Mouse (Mus musculus): ENCODE measurements around the gene Iars. TPM values are rescaled to one million over a fixed set of nuclear protein-coding genes. Genes with fewer than 3 reads are reported as not detected.
A peak's percentile ranks its signal among the peaks of the same experiment; 100 is the strongest.

Gene Iars
- 19.0 and 22.2 TPM in 2 replicates for polyA plus RNA-seq (2012; rRNA removed)

DNA sequence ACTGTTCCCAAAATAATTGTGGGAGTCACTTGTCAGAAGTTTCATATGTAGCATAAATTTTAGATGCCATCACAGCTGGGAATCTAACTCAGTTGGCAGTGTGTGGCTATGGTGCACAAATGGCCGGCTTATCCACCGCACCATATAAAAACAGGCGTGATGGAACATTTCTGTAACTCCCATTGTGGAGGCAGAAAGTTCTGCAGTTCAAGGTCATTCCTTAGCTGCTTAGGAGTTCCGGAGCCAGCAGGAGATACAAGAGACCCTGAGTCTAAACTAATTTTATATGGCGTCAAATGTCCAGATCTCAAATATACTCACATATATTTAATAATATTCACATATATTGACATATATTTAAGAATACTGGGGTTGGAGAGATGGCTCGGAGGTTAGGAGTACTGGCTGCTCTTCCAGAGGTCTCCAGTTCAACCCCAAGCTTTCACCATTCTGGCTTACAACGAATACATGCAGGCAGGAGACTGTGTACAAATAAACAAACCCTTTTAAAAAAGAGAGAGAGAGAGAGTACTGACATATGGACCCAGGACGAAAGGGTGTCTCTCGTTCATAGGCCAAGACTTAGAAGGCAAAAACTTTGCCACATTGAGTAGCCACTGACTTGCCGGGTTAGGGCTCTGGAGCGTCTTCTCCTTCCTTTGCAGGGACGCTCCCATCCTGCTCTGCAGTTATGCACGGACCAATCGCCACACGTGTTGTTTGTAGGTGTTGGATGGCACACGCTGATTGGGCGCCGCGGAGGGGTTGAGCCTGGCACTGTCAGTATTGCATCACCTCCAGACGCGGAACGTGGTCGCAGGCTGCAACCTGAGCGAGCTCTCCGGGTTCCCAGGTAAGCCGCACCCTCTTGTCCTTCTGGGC, at the start of gene Iars:
Gene Iars, plus strand, starts transcription at position 750 of the 882 bp plus-strand sequence.
- peak; percentile 79 for DNase-seq (ENCODE audit: low read depth)

DNA sequence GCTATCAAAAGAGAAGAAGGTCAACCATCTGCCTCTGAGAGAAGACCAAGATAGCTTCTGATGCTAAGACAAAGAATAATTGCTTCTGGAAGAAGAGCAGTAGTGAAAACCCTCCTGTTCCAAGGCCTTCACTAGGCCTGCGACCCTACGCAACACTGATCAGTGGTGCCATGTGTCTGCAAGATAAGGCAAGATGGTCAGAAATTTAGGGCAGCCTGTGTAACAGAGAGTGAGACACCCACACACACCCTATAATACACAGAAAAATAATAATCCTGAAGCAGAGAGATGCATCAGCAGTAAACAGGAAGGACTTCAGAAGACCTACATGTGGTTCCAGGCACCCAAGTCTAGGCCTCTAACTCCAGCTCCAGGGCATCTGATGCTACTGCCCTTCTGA, 41.9 kb upstream of the Iars start:
- no peak for DNase-seq (ENCODE audit: low read depth)

DNA sequence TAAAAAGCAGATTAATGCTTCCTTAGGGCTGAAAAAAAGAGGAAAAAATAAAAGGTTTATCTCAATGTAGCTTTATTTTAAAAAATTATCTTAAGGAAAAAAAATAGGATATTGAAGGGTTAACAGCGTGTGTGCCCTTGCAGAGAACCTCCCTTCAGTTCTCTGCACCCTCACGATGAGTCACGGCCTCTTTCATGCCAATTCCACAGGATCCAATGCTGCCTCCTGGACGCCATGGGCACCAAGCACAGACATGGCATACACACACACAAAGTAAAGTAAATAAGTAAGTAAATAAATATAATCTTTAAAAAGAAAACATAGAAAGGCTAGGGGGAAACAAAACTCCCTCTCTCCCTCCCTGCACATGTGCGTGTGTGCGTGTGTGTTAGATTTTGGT, 39.2 kb upstream of the Iars start:
- no peak for DNase-seq (ENCODE audit: low read depth)

DNA sequence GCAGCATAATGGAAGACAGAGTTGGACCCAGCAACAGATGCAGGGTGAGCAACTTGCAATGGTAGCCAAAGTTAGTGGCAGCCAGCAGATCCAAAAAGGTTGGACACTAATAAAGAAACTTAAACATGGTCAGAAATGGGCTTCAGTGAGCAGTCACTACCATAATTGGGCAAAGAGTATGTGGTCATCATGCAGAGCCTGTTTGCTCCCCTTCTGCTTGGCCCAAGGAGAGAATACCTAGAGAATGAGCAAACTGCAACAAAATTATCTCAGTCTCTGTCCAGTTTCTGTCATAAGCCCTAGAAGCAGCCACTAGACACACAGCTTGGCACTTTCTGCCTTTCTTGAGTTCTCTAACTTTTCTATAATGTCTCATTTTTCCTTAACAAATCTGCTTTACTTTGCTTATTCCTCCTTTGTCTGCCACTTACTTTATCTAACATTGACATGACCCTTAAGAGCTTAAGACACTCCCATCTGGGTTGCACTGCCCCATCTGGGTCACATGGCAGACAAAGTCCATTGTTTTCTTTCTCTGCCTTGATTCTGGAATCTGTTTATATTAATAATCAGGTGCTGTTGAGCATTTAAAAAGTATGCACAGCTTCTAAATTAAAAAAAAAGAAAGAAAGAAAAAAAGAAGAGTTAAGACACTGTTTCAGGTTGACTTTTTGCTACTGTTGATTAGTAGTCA, 38.1 kb upstream of the Iars start:
- no peak for DNase-seq (ENCODE audit: low read depth)

DNA sequence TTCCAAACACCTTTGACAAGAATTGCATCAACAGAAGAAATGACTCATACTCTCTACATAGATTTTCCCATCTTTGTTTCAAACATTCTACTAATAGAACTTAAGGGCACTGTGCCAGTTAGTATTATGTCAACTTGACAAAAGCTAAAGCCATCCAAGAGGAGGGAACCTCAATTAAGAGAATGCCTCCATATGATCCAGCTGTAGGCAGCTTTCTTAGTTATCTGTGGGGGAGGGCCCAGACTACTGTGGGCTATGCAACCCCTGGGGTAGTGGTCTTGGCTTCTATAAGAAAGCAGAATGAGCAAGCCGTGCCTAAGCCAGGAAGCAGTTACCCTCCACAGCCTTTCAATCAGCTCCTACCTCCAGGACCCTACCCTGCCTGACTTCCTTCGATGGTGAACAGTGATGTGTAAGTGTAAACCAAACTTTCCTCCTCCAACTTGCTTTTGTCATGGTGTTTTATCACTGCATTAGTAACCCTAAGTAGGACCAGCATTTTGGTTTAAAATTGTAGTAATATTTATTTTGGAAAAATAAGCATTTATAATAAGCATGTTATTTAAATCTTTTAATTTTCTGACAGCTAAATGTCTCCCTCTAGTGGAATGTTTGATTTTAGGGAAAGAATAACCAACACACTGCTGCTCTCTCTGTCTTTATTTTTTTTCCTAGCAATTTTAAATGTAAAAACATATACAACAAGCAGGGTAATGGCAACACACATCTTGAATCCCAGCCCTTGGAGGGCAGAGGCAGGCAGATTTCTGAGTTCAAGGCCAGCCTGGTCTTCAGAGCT, 37.0 kb upstream of the Iars start:
- DNase-seq (ENCODE audit: low read depth) = no peak

- no peak for DNase-seq (ENCODE audit: low read depth)
Observed at GRCm38 (mm10) chr13:49646019-49646418, 35.9 kb upstream of the Iars start.

- DNase-seq (ENCODE audit: low read depth) = no peak
Observed at GRCm38 (mm10) chr13:49651136-49651535, 30.8 kb upstream of the Iars start.

DNA sequence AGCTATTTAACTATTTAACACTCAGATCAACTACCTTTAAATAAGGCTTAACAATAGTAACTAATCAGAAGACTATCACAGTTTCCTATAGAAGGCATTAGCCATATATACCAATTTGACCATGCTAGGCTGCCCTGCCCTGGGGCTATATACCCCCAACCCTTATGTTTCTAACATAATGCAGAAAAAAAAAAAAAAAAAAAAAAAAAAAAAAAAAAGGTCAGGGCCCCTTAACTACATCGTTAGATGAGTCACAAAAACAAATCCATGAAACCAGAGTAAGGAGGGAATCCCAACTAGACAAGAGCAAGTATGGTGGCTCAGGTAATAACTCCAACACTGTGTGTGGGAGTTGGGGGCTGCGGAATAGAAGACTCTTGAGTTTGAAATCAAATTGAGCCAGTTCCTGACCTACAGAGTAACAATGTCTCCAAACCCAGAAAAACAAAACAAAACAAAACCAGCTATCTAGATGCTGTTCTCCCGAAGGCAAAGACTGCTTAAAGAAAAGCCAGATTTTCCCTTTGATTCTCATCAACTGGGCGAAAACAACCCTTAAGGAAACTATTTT, 30.0 kb upstream of the Iars start:
- no peak for DNase-seq (ENCODE audit: low read depth)

GRCm38 (mm10) chr13:49652481-49653179, 29.3 kb upstream of the Iars start, which contains the start of the genes Cenpp and Nol8:
Cenpp (minus strand) TSS chr13:49652785.
Nol8 (plus strand) TSS chr13:49653078.
- DNase-seq (ENCODE audit: low read depth) = peak; percentile 79

DNA sequence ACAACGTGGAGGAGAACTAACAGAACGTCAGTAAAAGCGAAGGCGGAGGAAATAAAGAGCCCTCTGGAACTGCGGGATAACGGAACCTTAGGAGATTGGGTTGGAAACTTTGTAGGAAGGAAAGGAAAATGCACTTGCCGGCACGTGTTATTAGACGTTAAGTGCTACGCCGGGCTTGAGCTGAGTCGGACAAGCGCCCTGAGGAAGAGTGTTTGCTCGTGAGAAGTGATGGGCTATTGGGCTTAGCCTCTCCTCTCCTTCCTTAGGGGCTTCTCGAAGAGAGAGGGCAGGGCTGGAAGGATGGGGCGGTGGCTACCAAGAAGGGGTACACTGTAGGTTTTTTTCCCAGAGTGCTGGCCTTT, 28.7 kb upstream of the Iars start:
- DNase-seq (ENCODE audit: low read depth) = no peak

GRCm38 (mm10) chr13:49677793-49678192, 4.1 kb upstream of the Iars start:
- no peak for DNase-seq (ENCODE audit: low read depth)

DNA sequence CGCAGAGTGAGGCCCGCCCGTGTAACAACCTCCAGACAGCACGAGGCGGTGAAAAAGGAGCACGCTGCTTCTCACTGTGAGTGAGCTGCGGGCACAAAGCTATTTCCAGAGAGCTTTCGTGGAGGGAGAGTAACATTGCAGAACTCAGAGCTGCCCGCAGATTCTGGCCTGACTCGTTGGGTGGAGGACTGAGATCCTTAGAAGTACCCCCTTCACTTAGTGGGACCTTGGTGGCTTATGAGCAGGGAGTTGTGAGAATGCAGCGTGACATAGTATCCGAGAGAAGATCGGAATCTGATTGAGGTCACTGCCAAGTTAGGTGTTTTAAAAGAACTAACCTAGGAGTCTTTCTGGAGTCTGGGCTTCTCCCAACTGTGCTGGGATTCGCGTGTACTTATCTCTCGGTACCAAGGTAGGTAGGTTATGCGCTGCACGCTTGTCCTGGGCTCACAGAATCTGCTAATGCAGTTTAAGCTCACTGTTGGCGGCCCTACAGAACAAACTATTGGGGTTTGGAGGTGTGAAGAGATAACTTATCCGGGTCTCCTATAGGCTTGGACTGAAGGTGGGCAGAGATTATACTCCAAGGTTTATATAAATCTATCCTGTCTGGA, 440 bp downstream of the Iars start:
- DNase-seq (ENCODE audit: low read depth) = no peak

DNA sequence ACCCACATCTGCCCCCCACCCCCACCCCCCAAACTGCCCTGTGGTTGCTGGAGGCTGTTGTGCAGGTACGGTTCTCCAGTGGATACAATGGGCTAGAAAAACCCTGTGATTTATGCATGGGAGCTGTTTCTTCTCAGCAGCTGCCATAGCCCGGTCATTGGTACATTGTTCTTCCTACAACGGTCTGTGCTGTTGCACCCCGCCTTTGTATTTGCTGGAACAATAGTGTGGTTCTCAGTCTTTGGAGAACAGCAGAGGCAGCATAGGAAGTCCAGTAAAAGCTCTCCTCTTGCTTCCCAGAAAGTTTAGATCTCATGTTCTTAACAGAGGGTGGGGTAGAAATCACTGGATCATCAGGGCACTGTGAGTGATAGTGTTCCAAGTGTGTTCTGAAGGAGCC, 2.4 kb downstream of the Iars start:
- no peak for DNase-seq (ENCODE audit: low read depth)

DNA sequence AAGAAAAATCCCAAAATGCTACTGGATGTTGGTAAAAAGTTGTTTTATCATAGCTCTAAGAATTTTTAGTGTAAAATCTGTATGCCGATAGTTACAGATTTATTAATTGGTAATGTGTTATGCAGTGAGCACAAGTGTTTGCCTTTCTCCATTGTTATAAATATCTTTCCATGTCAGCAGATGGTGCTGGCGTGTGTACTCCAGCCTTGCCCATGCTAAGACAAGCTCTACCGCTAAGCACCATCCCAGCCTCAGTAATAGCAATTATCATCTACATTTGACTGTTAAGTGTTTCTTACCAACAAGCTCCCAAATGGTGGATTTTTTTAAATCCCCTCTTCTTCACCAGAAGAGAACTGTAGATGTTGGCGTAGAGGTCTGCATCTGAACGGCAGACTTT, 9.2 kb downstream of the Iars start:
- no peak for DNase-seq (ENCODE audit: low read depth)

DNA sequence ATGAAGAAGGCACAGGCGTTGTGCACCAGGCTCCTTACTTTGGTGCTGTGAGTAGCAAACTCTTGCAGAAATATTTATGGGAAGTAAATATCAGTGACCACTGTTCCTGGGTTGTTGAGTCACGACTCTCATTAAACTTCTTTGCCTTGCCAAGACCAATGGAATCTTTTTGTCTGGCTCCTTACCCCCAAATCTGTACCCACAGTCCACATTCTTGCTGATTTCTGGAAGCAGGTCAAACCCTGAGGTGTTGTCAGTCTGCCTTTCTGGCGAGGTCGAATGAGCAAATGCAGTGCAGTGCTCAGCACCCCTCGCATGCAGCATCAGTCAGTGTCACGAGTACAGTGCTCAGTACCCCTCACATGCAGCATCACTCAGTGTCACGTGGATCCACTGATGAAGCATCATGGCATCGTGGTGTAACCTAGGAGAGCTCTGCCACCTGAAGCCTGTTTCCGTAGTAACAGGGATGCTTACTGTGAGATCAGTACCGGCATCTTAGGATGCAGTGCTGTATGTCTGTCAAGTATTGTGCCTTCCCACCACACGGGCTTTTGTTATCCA, 21.4 kb downstream of the Iars start:
- no peak for DNase-seq (ENCODE audit: low read depth)

- no peak for DNase-seq (ENCODE audit: low read depth)
Observed at GRCm38 (mm10) chr13:49706032-49706690, 24.3 kb downstream of the Iars start.

DNA sequence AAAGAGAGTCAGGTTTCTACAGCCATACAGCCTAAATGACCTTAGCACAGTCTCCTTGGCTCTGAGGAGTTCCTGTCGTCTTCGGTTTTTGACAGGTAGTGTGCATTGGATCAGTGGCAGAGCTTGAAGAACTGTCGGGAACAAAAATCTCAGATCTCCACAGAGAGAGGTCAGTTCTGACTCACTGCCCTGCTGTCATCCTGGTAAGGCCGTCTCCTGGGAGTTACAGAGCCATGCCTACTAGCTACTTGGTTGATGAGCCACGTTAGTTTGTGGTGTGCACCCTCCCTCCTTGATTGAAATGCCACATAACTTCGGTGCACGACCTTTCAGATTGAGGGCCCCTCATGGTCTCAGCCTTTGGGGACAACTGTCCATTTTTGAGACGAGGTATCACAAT, 26.4 kb downstream of the Iars start:
- no peak for DNase-seq (ENCODE audit: low read depth)

DNA sequence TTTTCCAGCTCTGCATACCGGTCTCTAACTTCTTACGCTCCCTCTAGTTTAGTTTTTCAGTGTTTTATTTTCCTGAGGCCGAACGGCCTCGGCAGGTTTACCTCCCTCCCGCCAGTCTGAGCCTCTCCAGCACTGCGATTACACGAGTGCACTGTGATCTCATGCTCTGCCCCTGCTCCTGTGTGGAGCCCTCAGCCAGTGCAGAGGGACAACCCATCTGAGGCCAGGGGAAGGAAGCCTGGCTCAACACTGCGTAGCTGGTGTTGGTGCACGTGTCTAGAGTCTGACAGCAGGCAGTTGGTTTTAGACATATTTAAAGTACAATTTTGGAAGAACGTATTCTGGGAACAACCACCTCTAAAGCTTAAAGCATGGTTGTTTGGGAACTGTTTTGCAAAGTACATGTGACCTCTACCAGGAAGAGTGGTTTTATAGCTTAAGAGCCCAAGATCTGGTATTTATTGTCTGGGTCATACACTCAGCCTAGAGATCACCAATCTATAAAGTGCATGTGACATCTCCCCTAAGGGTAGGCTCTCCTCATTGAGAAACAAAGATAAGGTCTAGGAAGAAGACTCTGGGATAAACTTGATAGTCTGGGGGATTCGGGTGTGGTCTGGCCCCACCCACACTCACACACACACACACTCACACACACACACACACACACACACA, 30.3 kb downstream of the Iars start:
- no peak for DNase-seq (ENCODE audit: low read depth)

GRCm38 (mm10) chr13:49719310-49719709, 37.4 kb downstream of the Iars start:
- no peak for DNase-seq (ENCODE audit: low read depth)

Data from gonadal fat pad, adult 2 months (tissue).